Mouse (Mus musculus): ENCODE measurements around the gene Chrm4. TPM values are rescaled to one million over a fixed set of nuclear protein-coding genes. Genes with fewer than 3 reads are reported as not detected.
A peak's percentile ranks its signal among the peaks of the same experiment; 100 is the strongest.

The Chrm4 gene
- polyA plus RNA-seq, 1 experiment: 0.97 TPM

DNA sequence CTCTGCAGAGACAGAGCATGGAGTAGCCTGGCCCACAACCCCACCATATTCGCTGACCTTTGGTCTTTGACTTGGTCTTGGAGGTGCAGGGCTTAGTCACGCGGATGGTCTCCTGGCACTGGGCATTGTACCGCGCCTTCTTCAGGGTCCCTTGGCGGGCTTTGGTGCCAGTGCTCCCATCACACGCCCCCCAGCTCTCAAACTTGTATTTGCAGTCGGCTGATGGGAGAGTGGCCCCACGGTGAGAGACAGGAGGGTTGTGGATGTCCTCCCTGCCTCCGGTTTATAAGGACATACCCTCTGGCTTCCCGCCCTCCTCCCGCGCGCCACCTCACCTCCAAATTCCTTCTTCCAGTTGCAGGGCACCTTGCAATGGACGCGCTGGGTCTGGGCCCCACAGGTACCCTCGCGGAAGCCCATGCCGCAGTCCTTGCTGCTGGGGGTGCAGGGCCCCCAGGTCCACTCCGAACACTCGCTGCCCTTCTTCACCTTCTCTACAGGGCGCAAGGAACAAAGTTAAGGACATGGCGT, 3.8 kb downstream of the Chrm4 start:
- H3K36me3 ChIP-seq (ENCODE audit: control insufficient read depth, insufficient read depth, low read length, poor library complexity, severe bottlenecking): 0 out of 2 replicates have a peak, but pooled peaks cover 3% of the 10 kb centered on the region
- H3K4me3 ChIP-seq (ENCODE audit: low read depth, low read length): peak overlapping the region; percentile 86
- H3K9me3 ChIP-seq (replicated peaks; ENCODE audit: control insufficient read depth, insufficient read depth, low read length, poor library complexity, severe bottlenecking): no peaks in the 10 kb centered on the region
- no peaks in the 10 kb centered on the region for H3K27me3 ChIP-seq (ENCODE audit: control insufficient read depth, insufficient read depth, low read length, poor library complexity, severe bottlenecking)
- peak overlapping the region; percentile 46 for H3K9ac ChIP-seq (ENCODE audit: low read depth, poor library complexity, severe bottlenecking)
- H3K4me1 ChIP-seq (ENCODE audit: control insufficient read depth, insufficient read depth, low read length): peaks cover 10% of the 10 kb centered on the region
- no peak for TF ChIP-seq EP300 (IDR thresholded peaks at IDR 0.05; ENCODE audit: insufficient read depth, low read depth, low read length)
- no peak for TF ChIP-seq POLR2A (IDR thresholded peaks at IDR 0.05; ENCODE audit: insufficient read depth, low read length)
- no peak for TF ChIP-seq CTCF (IDR thresholded peaks at IDR 0.05; ENCODE audit: low read depth, low read length)
- H3K27ac ChIP-seq (ENCODE audit: insufficient read depth, low read length): peak overlapping the region; percentile 50

DNA sequence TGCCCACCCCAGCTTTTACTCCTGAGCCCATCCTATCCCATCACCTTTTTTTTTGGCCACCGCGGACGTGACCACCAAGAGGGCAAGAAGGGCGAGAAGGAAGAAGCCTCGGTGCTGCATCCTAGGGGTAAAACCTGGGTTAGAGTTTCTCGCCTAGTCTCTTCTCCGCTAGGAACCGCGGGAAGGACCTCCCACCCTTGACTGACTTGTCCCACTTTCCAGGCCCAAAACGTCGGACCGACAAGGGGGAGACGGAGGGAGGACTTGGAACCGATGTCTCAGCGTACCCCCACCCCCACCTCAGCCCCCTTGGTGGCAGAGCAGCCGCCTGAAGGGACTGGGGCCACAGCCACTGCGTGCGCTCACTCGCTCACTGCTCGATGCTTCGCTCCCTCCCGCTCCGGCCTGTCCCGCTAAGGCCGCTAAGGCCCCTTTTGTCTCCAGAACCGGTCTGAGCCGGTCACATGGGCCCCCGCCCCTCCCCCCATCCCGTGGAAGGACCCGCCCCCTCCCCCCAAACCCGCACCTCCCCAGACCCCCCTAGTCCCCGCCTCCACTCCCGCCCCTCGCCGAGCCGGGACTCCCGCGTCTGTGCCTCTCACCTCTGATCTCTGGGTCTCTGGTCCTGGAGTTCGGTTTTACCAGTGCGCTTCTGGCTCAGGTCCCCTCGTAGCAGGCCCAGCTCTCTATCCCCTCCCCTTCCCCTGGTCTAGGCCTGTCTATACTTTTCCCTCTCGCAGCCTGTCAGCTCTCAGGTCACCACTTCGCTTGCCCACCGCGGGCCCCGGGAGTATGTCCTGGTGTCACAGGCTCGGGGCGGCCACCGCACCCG, 4.5 kb downstream of the Chrm4 start:
- Histone ChIP-seq H3K4me3 (ENCODE audit: low read depth, low read length) (peak overlapping the region; percentile 86), H3K27ac (ENCODE audit: insufficient read depth, low read length) (peak overlapping the region; percentile 75), H3K9me3 (replicated peaks; ENCODE audit: control insufficient read depth, insufficient read depth, low read length, poor library complexity, severe bottlenecking) (no peaks in the 10 kb centered on the region), H3K27me3 (ENCODE audit: control insufficient read depth, insufficient read depth, low read length, poor library complexity, severe bottlenecking) (no peaks in the 10 kb centered on the region), H3K4me1 (ENCODE audit: control insufficient read depth, insufficient read depth, low read length) (peaks cover 10% of the 10 kb centered on the region), H3K36me3 (ENCODE audit: control insufficient read depth, insufficient read depth, low read length, poor library complexity, severe bottlenecking) (0 out of 2 replicates have a peak, but pooled peaks cover 3% of the 10 kb centered on the region), H3K9ac (ENCODE audit: low read depth, poor library complexity, severe bottlenecking) (peak overlapping the region; percentile 46)
- TF ChIP-seq POLR2A (IDR thresholded peaks at IDR 0.05; ENCODE audit: insufficient read depth, low read length) (no peak), EP300 (IDR thresholded peaks at IDR 0.05; ENCODE audit: insufficient read depth, low read depth, low read length) (peak; percentile 84)

DNA sequence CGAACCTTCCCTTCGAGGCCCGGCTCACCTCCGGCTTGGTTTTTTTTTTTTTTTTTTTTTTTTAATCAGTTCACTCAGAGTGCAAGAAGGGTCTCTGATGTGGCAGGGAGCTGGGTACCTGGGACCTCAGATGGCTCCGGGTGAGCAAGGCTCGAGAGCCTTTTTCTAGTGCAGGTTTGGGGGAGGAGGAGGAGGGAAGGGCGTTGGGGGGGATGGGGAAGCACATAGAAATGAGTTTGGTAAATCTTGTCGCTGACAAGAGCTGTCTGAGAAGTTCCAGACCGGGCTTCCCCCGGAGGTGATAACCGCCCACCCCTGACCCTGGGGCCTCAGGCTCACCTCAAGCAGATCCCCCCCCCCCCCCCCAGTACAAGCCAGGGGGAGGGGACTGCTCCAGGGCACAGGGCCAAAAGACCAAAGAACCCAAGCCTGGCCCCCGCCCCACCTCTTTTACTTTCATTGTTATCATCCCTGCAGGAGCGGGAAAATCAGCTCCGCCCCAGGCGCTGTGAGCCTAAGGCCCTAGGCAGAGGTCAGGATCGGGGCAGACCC, 5.2 kb downstream of the Chrm4 start, which contains the start of gene Mdk:
TSS of gene Mdk (minus strand) at position 138 of the 552 bp plus-strand sequence.
- TF ChIP-seq POLR2A (IDR thresholded peaks at IDR 0.05; ENCODE audit: insufficient read depth, low read length) (no peak), EP300 (IDR thresholded peaks at IDR 0.05; ENCODE audit: insufficient read depth, low read depth, low read length) (peak; percentile 86)
- Histone ChIP-seq H3K27ac (ENCODE audit: insufficient read depth, low read length) (peak within 1 kb of the TSS; percentile 75), H3K9me3 (replicated peaks; ENCODE audit: control insufficient read depth, insufficient read depth, low read length, poor library complexity, severe bottlenecking) (no peaks in the 10 kb centered on the region), H3K4me1 (ENCODE audit: control insufficient read depth, insufficient read depth, low read length) (peaks cover 10% of the 10 kb centered on the region), H3K36me3 (ENCODE audit: control insufficient read depth, insufficient read depth, low read length, poor library complexity, severe bottlenecking) (0 out of 2 replicates have a peak, but pooled peaks cover 3% of the 10 kb centered on the region), H3K9ac (ENCODE audit: low read depth, poor library complexity, severe bottlenecking) (peak within 1 kb of the TSS; percentile 46), H3K4me3 (ENCODE audit: low read depth, low read length) (peak within 1 kb of the TSS; percentile 86), H3K27me3 (ENCODE audit: control insufficient read depth, insufficient read depth, low read length, poor library complexity, severe bottlenecking) (no peaks in the 10 kb centered on the region)

DNA sequence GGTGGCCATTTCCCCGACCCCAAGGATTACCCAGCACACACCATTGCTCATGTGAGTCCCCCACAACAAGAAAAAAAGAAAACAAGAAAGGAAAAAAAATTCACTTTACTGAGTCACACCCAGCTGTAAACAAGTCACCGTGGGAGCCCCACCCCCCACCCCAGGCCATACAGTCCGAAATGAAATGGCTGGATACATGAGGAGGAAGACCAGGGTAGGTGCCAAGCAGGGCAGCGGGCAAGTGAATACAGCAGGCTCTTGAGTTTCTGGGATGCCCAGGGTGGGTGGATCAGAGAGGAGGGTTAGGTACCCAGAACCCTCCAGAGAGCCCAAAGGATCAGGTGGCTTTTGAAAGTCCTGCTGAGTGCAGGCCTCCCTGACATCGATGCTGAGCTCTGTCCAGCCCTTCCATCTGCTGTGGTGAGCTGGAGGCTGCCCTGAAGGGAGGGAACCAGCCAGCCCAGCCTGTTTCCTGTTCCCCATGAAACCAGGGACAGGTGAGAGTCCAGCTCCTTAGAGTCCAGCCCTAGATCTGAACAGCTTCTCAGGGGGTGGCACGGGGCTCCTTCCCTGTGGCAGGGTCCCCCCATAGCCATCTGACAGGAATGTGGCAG, 5.8 kb downstream of the Chrm4 start:
- Histone ChIP-seq H3K27me3 (ENCODE audit: control insufficient read depth, insufficient read depth, low read length, poor library complexity, severe bottlenecking) (no peaks in the 10 kb centered on the region), H3K9ac (ENCODE audit: low read depth, poor library complexity, severe bottlenecking) (no peak overlapping the region), H3K27ac (ENCODE audit: insufficient read depth, low read length) (peak overlapping the region; percentile 59), H3K4me1 (ENCODE audit: control insufficient read depth, insufficient read depth, low read length) (peaks cover 10% of the 10 kb centered on the region), H3K4me3 (ENCODE audit: low read depth, low read length) (peak overlapping the region; percentile 7; the same call in 1 of the 2 replicates), H3K9me3 (replicated peaks; ENCODE audit: control insufficient read depth, insufficient read depth, low read length, poor library complexity, severe bottlenecking) (no peaks in the 10 kb centered on the region), H3K36me3 (ENCODE audit: control insufficient read depth, insufficient read depth, low read length, poor library complexity, severe bottlenecking) (0 out of 2 replicates have a peak, but pooled peaks cover 3% of the 10 kb centered on the region)
- TF ChIP-seq EP300 (IDR thresholded peaks at IDR 0.05; ENCODE audit: insufficient read depth, low read depth, low read length): no peak
- no peak for TF ChIP-seq POLR2A (IDR thresholded peaks at IDR 0.05; ENCODE audit: insufficient read depth, low read length)
- TF ChIP-seq CTCF (IDR thresholded peaks at IDR 0.05; ENCODE audit: low read depth, low read length): no peak

DNA sequence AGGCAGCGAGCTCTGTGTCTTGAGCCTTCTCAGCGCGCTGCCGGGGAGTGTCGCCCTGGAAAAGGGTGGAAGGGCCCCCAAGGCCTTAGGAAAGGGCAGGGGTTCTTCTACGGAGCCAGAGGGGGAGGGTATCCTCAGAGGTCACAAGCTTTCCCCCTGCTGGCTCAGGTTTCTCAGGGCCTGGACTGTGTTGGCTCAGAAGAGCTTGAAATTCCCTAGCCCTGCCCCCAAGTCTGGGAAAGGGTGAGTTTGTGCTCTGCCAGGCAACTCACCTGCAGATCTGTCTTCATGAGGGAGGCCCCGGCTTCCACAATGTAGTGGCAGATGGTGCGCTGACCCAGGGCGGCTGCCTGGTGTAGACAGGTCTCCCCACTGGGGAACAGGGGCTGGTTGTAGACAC, 6.4 kb downstream of the Chrm4 start:
- Histone ChIP-seq H3K36me3 (ENCODE audit: control insufficient read depth, insufficient read depth, low read length, poor library complexity, severe bottlenecking) (0 out of 2 replicates have a peak, but pooled peaks cover 3% of the 10 kb centered on the region), H3K27me3 (ENCODE audit: control insufficient read depth, insufficient read depth, low read length, poor library complexity, severe bottlenecking) (no peaks in the 10 kb centered on the region), H3K9ac (ENCODE audit: low read depth, poor library complexity, severe bottlenecking) (no peak overlapping the region), H3K9me3 (replicated peaks; ENCODE audit: control insufficient read depth, insufficient read depth, low read length, poor library complexity, severe bottlenecking) (no peaks in the 10 kb centered on the region), H3K27ac (ENCODE audit: insufficient read depth, low read length) (peak overlapping the region; percentile 59), H3K4me1 (ENCODE audit: control insufficient read depth, insufficient read depth, low read length) (peaks cover 10% of the 10 kb centered on the region), H3K4me3 (ENCODE audit: low read depth, low read length) (0 out of 2 replicates have a peak overlapping the region, but pooled peaks have one; percentile 7)
- TF ChIP-seq CTCF (IDR thresholded peaks at IDR 0.05; ENCODE audit: low read depth, low read length): no peak
- no peak for TF ChIP-seq POLR2A (IDR thresholded peaks at IDR 0.05; ENCODE audit: insufficient read depth, low read length)
- TF ChIP-seq EP300 (IDR thresholded peaks at IDR 0.05; ENCODE audit: insufficient read depth, low read depth, low read length): peak; percentile 39; the same call in 1 of the 2 replicates
